Mouse (Mus musculus) liver, embryonic 15.5 days (tissue): ENCODE results near the gene Aoc3. TPM values are rescaled to one million over a fixed set of nuclear protein-coding genes. Genes with fewer than 3 reads are reported as not detected.
A peak's percentile ranks its signal among the peaks of the same experiment; 100 is the strongest.
"Not testable (repeated sequence)": the region's sequence is repeated elsewhere in the genome, so short reads cannot be mapped to it uniquely, and the experiment has no call there.

Source experiments
- ATAC-seq: fragments of 200-750 bp; cut with Nextera tagmentation; 2 replicates; pipeline ENCODE4 v1.8.0; 2017; ENCODE audit warnings: moderate number of reproducible peaks, mild to moderate bottlenecking, moderate library complexity; ENCODE audit not compliant: insufficient read depth
- H3K27ac ChIP-seq: fragments of 300-500 bp; sonication (generic); replicated peaks from 2 replicates; pipeline ENCODE4 v1.5.1; 2015; ENCODE audit warnings: mild to moderate bottlenecking, inconsistent platforms
- H3K27me3 ChIP-seq: fragments of 300-500 bp; sonication (generic); 2 replicates; pipeline ENCODE4 v1.6.1; 2015; ENCODE audit warnings: mild to moderate bottlenecking, inconsistent platforms
- H3K36me3 ChIP-seq: fragments of 300-500 bp; sonication (generic); replicated peaks from 2 replicates; pipeline ENCODE4 v1.6.1; 2015; ENCODE audit warnings: moderate library complexity, mild to moderate bottlenecking, inconsistent platforms
- H3K4me1 ChIP-seq: fragments of 300-500 bp; sonication (generic); replicated peaks from 2 replicates; pipeline ENCODE4 v1.6.1; 2015; ENCODE audit warnings: inconsistent platforms
- H3K4me2 ChIP-seq: fragments of 300-500 bp; sonication (generic); 2 replicates; pipeline ENCODE4 v1.6.1; 2015; ENCODE audit warnings: moderate library complexity, mild to moderate bottlenecking, inconsistent platforms
- H3K4me3 ChIP-seq: fragments of 300-500 bp; sonication (generic); replicated peaks from 2 replicates; pipeline ENCODE4 v1.5.1; 2015; ENCODE audit warnings: mild to moderate bottlenecking, inconsistent platforms
- H3K9ac ChIP-seq: fragments of 300-500 bp; sonication (generic); 2 replicates; pipeline ENCODE4 v1.6.1; 2015; ENCODE audit warnings: moderate library complexity, mild to moderate bottlenecking, inconsistent platforms
- H3K9me3 ChIP-seq: fragments of 300-500 bp; sonication (generic); replicated peaks from 2 replicates; pipeline ENCODE4 v1.6.1; 2016; ENCODE audit warnings: inconsistent platforms
- WGBS: fragments of 180-500 bp; shearing (Covaris S2); methylation state at CpG from one replicate; pipeline ENCODE4 v1.1.7; 2015; ENCODE audit warnings: mixed read lengths; ENCODE audit not compliant: insufficient replicate concordance; 5-methylcytosine and 5-hydroxymethylcytosine counted together
- polyA plus RNA-seq: library from polyadenylated mRNA; unstranded; fragments of >200 nt; fragmentation: Nextera tagmentation; extraction: Ambion mirVana; gene quantifications from 2 replicates; pipeline ENCODE4 v1.2.1, GENCODE M21; 2015

The Aoc3 gene
- polyA plus RNA-seq, 1 experiment from 2014 or later: 0.06 TPM

DNA sequence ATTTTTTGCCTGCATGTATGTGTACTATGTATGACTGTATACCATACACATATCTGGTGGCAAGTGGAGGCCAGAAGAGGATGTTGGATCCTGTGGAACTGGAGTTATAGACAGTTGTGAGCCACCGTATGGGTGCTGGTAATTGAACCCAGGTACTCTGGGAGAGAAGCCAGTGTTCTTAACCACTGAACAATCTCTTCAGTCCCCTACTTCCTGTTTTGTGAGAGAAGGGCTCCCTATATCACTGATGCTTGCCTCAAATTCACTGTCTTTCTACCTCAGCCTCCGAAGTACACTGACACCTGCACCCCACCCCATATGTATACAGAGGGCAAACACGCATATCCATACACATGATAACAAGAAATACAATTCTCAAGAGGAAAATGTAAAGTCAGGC lies 19.3 kb upstream of the Aoc3 start:
- Histone ChIP-seq H3K27ac (no peak overlapping the region), H3K4me2 (no peak overlapping the region), H3K4me1 (peaks cover 32% of the 10 kb centered on the region), H3K9me3 (no peaks in the 10 kb centered on the region), H3K27me3 (peaks cover 8% of the 10 kb centered on the region; the same call in 1 of the 2 replicates), H3K36me3 (no peaks in the 10 kb centered on the region), H3K9ac (no peak overlapping the region), H3K4me3 (no peak overlapping the region)
- WGBS: 58% methylated on average over 3 of the region's 3 CpGs
- ATAC-seq: no peak

DNA sequence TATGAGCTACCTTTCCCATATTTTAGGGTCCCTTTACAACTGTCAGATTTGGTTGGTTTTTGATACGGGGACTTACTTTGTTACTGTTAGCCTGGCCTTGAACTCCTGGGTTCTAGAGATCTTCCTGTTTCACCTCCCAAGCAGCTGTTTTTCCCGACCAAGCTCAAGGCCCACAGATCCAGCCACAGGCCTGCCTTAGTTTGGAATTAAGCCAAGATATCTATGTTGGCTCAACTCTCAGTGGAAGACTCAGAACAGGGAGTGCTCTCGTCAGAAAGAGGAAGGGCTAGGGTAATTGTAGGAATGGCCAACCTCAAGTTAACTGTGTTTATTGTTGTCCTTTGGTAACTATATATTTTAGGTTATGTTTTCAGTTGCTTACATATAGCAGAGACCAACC lies 18.3 kb upstream of the Aoc3 start:
- no peak overlapping the region for H3K4me2 ChIP-seq
- ATAC-seq: no peak
- H3K9ac ChIP-seq: no peak overlapping the region
- peak overlapping the region; percentile 33; the same call in 1 of the 2 replicates for H3K27ac ChIP-seq
- no peak overlapping the region for H3K4me3 ChIP-seq
- H3K36me3 ChIP-seq: no peaks in the 10 kb centered on the region
- H3K9me3 ChIP-seq: no peaks in the 10 kb centered on the region
- peaks cover 36% of the 10 kb centered on the region for H3K4me1 ChIP-seq
- WGBS: 57% methylated on average over 3 of the region's 3 CpGs
- no peaks in the 10 kb centered on the region for H3K27me3 ChIP-seq

DNA sequence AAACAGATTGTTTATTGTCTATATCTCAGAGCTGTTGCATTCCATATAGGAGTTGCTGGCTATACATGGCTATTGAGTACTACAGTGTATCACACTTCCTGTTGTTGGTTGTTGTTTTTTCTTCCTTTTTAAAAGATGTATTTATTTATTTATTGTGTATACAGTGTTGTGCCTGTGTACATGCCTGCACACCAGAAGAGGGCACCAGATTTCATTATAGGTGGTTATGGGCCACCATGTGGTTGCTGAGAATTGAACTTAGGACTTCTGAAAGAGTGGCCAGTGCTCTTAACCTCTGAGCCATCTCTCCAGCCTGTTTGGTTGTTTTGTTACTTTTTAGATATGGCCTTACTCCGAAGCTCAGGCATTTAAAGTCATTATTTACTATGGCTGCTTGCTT lies 15.8 kb upstream of the Aoc3 start:
- Histone ChIP-seq H3K4me1 (peaks cover 54% of the 10 kb centered on the region), H3K4me3 (no peak overlapping the region), H3K9me3 (no peaks in the 10 kb centered on the region), H3K27me3 (no peaks in the 10 kb centered on the region), H3K9ac (peak overlapping the region; percentile 28; the same call in 1 of the 2 replicates), H3K36me3 (peaks cover 21% of the 10 kb centered on the region), H3K4me2 (peak overlapping the region; percentile 87), H3K27ac (peak overlapping the region; percentile 99)
- no peak for ATAC-seq
- 84% methylated on average over 1 of the region's 1 CpGs for WGBS

DNA sequence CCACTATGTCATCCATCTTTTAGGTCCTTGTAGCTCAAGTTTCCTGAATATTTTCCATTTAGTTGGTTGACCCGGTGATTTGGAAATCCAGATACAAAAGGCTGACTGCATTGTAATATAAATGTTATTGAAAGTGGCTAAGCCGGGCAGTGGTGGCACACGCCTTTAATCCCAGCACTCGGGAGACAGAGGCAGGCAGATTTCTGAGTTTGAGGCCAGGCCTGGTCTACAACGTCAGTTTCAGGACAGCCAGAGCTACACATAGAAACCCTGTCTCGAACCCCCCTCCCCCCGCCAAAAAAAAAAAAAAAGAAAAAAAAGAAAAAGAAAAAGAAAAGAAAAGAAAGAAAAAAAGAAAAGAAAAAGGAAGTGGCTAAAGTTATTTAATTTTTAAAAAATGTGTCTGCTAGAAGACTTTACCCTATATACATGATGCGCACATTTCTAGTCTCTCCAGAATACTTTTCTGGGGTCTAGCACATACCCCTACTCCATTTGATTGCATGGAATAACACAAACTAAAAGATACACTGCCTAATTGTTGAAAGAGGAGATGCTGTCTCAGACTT lies 15.2 kb upstream of the Aoc3 start:
- WGBS: 59% methylated on average over 8 of the region's 8 CpGs
- Histone ChIP-seq H3K36me3 (peaks cover 27% of the 10 kb centered on the region), H3K4me2 (peak overlapping the region; percentile 87), H3K9me3 (no peaks in the 10 kb centered on the region), H3K27ac (peak overlapping the region; percentile 99), H3K4me1 (peaks cover 54% of the 10 kb centered on the region), H3K9ac (peak overlapping the region; percentile 97), H3K27me3 (no peaks in the 10 kb centered on the region), H3K4me3 (peak overlapping the region; percentile 91)
- ATAC-seq: no peak

DNA sequence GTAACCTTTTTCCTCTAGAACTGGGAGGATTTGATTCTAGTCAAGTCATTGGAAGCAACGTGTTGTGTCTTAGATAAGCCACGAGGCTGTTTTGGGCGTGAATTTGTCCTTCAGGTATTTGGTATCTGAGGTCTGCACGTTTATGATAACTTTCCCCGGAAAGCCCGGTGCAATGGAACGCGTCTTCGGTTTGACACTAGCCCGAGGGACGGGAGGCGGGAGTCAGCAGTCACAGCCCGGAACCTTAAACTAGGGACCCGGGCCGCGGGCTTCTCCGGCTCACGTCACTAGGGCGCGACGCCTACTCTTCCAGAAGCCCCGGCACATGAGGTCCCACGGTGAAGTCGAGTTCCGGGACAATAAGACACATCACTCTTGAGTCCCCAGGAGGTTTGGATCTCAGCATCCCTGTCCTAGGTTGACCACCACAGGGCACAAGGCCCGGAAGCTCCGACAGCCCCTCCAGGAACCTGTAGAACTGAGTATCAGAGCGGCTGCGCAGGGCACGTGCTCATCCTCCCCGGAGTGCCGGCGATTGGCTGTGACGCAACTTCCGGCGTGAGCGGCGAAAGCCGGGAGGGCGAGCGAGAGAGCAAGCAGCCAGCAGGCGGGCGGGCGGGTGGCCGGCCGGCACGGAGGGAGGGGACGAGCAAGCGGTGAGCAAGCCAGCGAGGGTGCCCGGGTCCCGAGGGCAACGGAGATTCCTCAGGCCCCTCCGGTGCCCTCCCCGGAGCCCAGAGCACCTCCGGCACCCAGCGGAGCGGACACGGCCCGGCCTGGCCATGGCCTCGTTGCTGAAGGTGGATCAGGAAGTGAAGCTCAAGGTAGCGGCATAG lies 14.5 kb upstream of the Aoc3 start, which contains the start of gene Psme3:
Psme3 (plus strand) TSS at position 549 of the 836 bp plus-strand sequence.
- WGBS: under 1% methylated on average over 62 of the region's 62 CpGs
- Histone ChIP-seq H3K4me3 (peak within 1 kb of the TSS; percentile 91), H3K9ac (peak within 1 kb of the TSS; percentile 97), H3K27ac (peak within 1 kb of the TSS; percentile 99), H3K9me3 (no peaks in the 10 kb centered on the region), H3K27me3 (no peaks in the 10 kb centered on the region), H3K4me1 (peaks cover 56% of the 10 kb centered on the region), H3K36me3 (peaks cover 35% of the 10 kb centered on the region), H3K4me2 (peak within 1 kb of the TSS; percentile 87)
- ATAC-seq: peak; percentile 90

DNA sequence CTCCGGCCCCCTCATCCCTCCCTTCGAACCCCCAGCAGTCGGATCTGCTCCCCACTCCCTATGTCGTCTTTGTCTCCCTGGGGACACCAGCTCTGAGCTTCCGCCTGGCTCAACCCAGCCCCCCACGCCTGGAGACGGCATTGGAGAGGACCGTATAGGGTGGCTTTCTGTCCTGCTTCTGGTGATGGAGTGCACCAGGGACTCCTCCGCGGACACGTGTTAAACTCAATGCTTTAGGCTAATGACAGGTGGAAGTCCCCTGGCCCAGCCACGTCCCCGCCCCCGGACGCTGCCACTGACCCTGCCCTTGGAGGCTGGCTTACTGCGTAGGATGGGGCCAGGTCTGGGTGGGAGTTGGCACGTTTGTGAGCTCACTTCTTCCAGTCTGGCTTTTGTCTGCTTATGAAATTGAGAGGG lies 13.9 kb upstream of the Aoc3 start:
- WGBS: under 1% methylated on average over 17 of the region's 17 CpGs
- Histone ChIP-seq H3K4me3 (peak overlapping the region; percentile 91), H3K27me3 (no peaks in the 10 kb centered on the region), H3K27ac (peak overlapping the region; percentile 99), H3K4me1 (peaks cover 58% of the 10 kb centered on the region), H3K9me3 (no peaks in the 10 kb centered on the region), H3K9ac (peak overlapping the region; percentile 97), H3K4me2 (peak overlapping the region; percentile 87), H3K36me3 (peaks cover 41% of the 10 kb centered on the region)
- ATAC-seq: peak; percentile 61

DNA sequence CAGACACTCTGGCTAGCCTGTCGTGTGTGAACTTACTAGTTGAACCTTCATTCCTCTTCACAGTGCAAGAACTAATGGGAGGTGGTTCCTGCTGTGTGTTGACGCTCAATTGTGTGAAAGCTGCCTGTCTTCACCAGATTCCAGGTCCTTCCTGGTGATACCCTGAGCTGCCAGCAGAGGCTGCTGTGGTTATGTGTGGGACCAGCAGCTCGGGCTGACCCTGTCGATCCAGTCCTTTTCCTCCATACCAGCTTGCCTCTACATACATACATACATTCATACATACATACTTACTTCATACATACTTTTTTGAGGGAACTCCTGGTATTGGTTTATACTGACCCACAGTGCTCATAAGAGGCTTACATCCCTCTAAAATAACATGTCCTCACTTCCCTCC lies 6.8 kb upstream of the Aoc3 start:
- peaks cover 88% of the 10 kb centered on the region for H3K36me3 ChIP-seq
- H3K27ac ChIP-seq: no peak overlapping the region
- 29% methylated on average over 4 of the region's 4 CpGs for WGBS
- H3K4me3 ChIP-seq: no peak overlapping the region
- H3K27me3 ChIP-seq: no peaks in the 10 kb centered on the region
- ATAC-seq: peak; percentile 29; the same call in 1 of the 2 replicates
- no peaks in the 10 kb centered on the region for H3K9me3 ChIP-seq
- H3K9ac ChIP-seq: no peak overlapping the region
- peaks cover 13% of the 10 kb centered on the region for H3K4me1 ChIP-seq
- no peak overlapping the region for H3K4me2 ChIP-seq

DNA sequence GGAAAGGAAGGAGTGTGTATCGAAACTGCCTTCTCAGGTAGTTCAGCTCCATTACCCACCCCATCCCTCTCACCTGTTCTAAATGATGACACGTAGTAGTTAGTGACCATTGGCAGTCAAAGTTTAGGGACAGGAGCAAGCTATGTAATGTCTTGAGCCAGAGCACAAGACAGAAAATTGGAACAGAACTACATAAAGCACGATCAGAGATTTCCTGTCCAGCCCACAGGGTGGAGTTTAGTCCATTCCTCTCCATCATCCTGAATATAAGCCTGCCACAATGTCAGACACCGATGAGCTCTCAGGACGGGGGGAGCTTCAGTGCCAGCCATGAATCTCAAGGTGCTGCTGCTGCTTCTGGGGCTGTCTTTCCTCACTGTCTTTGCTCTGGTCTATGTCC lies 5.6 kb upstream of the Aoc3 start, which contains the start of gene Aoc2:
Aoc2 (plus strand) TSS at position 301 of the 400 bp plus-strand sequence.
- Histone ChIP-seq H3K4me2 (no peak within 1 kb of the TSS), H3K9me3 (no peaks in the 10 kb centered on the region), H3K27ac (no peak within 1 kb of the TSS), H3K9ac (no peak within 1 kb of the TSS), H3K4me3 (no peak within 1 kb of the TSS), H3K27me3 (no peaks in the 10 kb centered on the region), H3K4me1 (peaks cover 3% of the 10 kb centered on the region; the same call in 1 of the 2 replicates), H3K36me3 (peaks cover 76% of the 10 kb centered on the region)
- ATAC-seq: no peak
- WGBS: 81% methylated on average over 5 of the region's 5 CpGs

DNA sequence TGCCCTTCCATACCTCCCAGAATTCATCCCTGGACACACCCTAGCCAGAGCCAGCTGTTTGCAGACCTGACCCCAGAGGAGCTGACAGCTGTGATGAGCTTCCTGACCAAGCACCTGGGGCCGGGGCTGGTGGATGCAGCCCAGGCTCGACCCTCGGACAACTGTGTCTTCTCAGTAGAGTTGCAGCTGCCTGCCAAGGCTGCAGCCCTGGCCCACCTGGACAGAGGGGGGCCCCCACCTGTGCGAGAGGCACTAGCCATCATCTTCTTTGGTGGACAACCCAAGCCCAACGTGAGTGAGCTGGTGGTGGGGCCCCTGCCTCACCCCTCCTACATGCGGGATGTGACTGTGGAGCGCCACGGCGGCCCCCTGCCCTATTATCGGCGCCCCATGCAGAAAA lies 5.2 kb upstream of the Aoc3 start:
- not testable (repeated sequence) for H3K27me3 ChIP-seq, H3K4me3 ChIP-seq, ATAC-seq, H3K4me1 ChIP-seq, H3K27ac ChIP-seq, H3K4me2 ChIP-seq, H3K9ac ChIP-seq, H3K9me3 ChIP-seq
- 87% methylated on average over 11 of the region's 11 CpGs for WGBS
- peaks cover 72% of the 10 kb centered on the region for H3K36me3 ChIP-seq

DNA sequence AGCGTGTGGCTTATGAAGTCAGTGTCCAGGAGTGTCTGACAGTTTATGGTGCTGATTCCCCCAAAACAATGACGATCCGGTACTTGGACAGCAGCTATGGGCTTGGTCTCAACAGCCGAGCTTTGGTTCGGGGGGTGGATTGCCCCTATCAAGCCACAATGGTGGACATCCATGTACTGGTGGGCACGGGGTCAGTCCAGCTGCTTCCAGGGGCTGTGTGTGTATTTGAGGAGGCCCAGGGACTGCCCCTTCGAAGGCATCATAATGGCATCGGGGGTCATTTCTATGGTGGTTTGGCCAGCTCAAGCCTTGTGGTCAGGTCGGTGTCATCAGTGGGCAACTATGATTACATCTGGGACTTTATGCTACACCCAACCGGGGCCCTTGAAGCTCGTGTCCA lies 4.3 kb upstream of the Aoc3 start:
- Histone ChIP-seq H3K36me3 (peaks cover 62% of the 10 kb centered on the region), H3K4me1 (no peaks in the 10 kb centered on the region; the same call in 1 of the 2 replicates), H3K27me3 (no peaks in the 10 kb centered on the region), H3K4me2 (no peak overlapping the region), H3K9ac (no peak overlapping the region), H3K4me3 (no peak overlapping the region), H3K27ac (no peak overlapping the region), H3K9me3 (no peaks in the 10 kb centered on the region)
- WGBS: 81% methylated on average over 11 of the region's 11 CpGs
- ATAC-seq: no peak

DNA sequence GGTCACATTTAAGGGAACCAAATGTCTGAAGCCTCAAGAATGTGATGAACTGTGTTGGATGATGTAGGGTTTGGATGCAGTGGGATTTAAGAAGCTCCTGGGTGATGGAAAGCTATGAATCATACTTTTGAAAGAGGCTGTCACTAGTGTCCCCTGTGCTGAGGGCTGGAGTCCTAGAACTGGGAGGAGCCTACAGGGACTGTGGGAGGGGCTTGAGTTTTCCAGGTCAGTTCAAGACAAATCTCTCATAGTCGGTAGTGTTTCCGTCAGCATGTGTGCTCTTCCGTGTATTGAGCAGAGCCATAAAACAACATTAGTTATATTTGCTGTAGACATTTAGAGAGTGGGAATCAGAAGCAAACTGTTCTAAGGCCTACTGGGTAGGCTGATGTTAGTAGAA lies 3.1 kb upstream of the Aoc3 start:
- Histone ChIP-seq H3K4me1 (no peaks in the 10 kb centered on the region; the same call in 1 of the 2 replicates), H3K27ac (no peak overlapping the region)
- 50% methylated on average over 3 of the region's 3 CpGs for WGBS

More for the DNA sequence above, 3.1 kb upstream of the Aoc3 start:
- H3K4me2 ChIP-seq: no peak overlapping the region
- no peak overlapping the region for H3K4me3 ChIP-seq
- H3K9ac ChIP-seq: no peak overlapping the region
- no peak for ATAC-seq
- H3K36me3 ChIP-seq: peaks cover 51% of the 10 kb centered on the region
- H3K9me3 ChIP-seq: no peaks in the 10 kb centered on the region
- no peaks in the 10 kb centered on the region for H3K27me3 ChIP-seq
